Mouse (Mus musculus) gastrocnemius, adult 2 months (tissue): ENCODE results near the gene Palm2. TPM values are rescaled to one million over a fixed set of nuclear protein-coding genes. Genes with fewer than 3 reads are reported as not detected.
A peak's percentile ranks its signal among the peaks of the same experiment; 100 is the strongest.

Experiments used
- DNase-seq: peaks from one replicate; pipeline ENCODE4 v3.0.0; 2022
- H3K27ac ChIP-seq: fragments of 200-600 bp; 2 replicates; pipeline ENCODE4 v1.8.1; 2022; ENCODE audit warnings: mild to moderate bottlenecking
- H3K4me3 ChIP-seq: fragments of 200-600 bp; 2 replicates; pipeline ENCODE4 v1.8.1; 2022; ENCODE audit warnings: mild to moderate bottlenecking, moderate library complexity
- CTCF ChIP-seq: fragments of 200-600 bp; IDR thresholded peaks from 2 replicates; pipeline ENCODE4 v1.8.1; 2022; ENCODE audit warnings: antibody characterized with exemption, mild to moderate bottlenecking, moderate library complexity
- intact Hi-C: fragments of 180-260 bp; cut with DNase I; formaldehyde crosslinking; loops from one replicate; pipeline ENCODE4 v1.15.1; 2025
- total RNA-seq, 2 experiments: library from RNA; stranded (reverse); gene quantifications; 2 replicates each; pipeline ENCODE4 v1.2.3; 2021

Gene Palm2
- total RNA-seq, 2 experiments from 2014 or later = 0.28 to 0.98 TPM

- intact Hi-C loops = no loop called here
- H3K27ac ChIP-seq = no peak overlapping the region
- no peak for TF ChIP-seq CTCF
- no peak for DNase-seq
- no peak overlapping the region for H3K4me3 ChIP-seq
Observed at GRCm38 (mm10) chr4:57452661-57453060, 18.6 kb downstream of the Palm2 start.

- peak; percentile 57 for TF ChIP-seq CTCF
- Histone ChIP-seq H3K4me3 (no peak overlapping the region), H3K27ac (no peak overlapping the region)
- intact Hi-C loops = loop anchor here (5.0 kb wide), 1 partner anchor 145 kb away; no protein-coding TSS in a partner anchor
- DNase-seq = no peak
Observed at GRCm38 (mm10) chr4:57462378-57462777, 28.3 kb downstream of the Palm2 start.

GRCm38 (mm10) chr4:57482435-57482834 is 48.4 kb downstream of the Palm2 start:
- no peak overlapping the region for H3K4me3 ChIP-seq
- no peak for DNase-seq
- TF ChIP-seq CTCF = no peak
- H3K27ac ChIP-seq = no peak overlapping the region
- intact Hi-C loops = no loop called here

- no peak for TF ChIP-seq CTCF
- no peak for DNase-seq
- no peak overlapping the region for H3K4me3 ChIP-seq
- no peak overlapping the region for H3K27ac ChIP-seq
- intact Hi-C loops = no loop called here
Observed at GRCm38 (mm10) chr4:57486392-57486791, 52.3 kb downstream of the Palm2 start.

- no peak for DNase-seq
- intact Hi-C loops = no loop called here
- Histone ChIP-seq H3K4me3 (no peak overlapping the region), H3K27ac (no peak overlapping the region)
- TF ChIP-seq CTCF = no peak
Observed at GRCm38 (mm10) chr4:57489887-57490286, 55.8 kb downstream of the Palm2 start.

GRCm38 (mm10) chr4:57504792-57505191 is 70.7 kb downstream of the Palm2 start:
- no peak overlapping the region for H3K4me3 ChIP-seq
- no peak overlapping the region for H3K27ac ChIP-seq
- intact Hi-C loops = no loop called here
- DNase-seq = no peak
- no peak for TF ChIP-seq CTCF

- H3K4me3 ChIP-seq = no peak overlapping the region
- intact Hi-C loops = no loop called here
- H3K27ac ChIP-seq = no peak overlapping the region
- TF ChIP-seq CTCF = no peak
- no peak for DNase-seq
Observed at GRCm38 (mm10) chr4:57510576-57510975, 76.5 kb downstream of the Palm2 start.

- no peak for TF ChIP-seq CTCF
- Histone ChIP-seq H3K4me3 (no peak overlapping the region), H3K27ac (no peak overlapping the region)
- intact Hi-C loops = no loop called here
- DNase-seq = no peak
Observed at GRCm38 (mm10) chr4:57511734-57512133, 77.7 kb downstream of the Palm2 start.

- TF ChIP-seq CTCF = no peak
- no peak for DNase-seq
- Histone ChIP-seq H3K27ac (no peak overlapping the region), H3K4me3 (no peak overlapping the region)
- intact Hi-C loops = no loop called here
Observed at GRCm38 (mm10) chr4:57513241-57513933, 79.3 kb downstream of the Palm2 start.

- intact Hi-C loops = no loop called here
- TF ChIP-seq CTCF = no peak
- no peak overlapping the region for H3K27ac ChIP-seq
- DNase-seq = no peak
- no peak overlapping the region for H3K4me3 ChIP-seq
Observed at GRCm38 (mm10) chr4:57514003-57514937, 80.2 kb downstream of the Palm2 start.

GRCm38 (mm10) chr4:57515356-57515755 is 81.3 kb downstream of the Palm2 start:
- Histone ChIP-seq H3K4me3 (no peak overlapping the region), H3K27ac (no peak overlapping the region)
- TF ChIP-seq CTCF = no peak
- DNase-seq = no peak
- intact Hi-C loops = no loop called here

- no peak for TF ChIP-seq CTCF
- intact Hi-C loops = no loop called here
- Histone ChIP-seq H3K27ac (no peak overlapping the region), H3K4me3 (no peak overlapping the region)
- no peak for DNase-seq
Observed at GRCm38 (mm10) chr4:57523456-57523855, 89.4 kb downstream of the Palm2 start.

GRCm38 (mm10) chr4:57524461-57524860 is 90.4 kb downstream of the Palm2 start:
- H3K27ac ChIP-seq = no peak overlapping the region
- intact Hi-C loops = no loop called here
- no peak overlapping the region for H3K4me3 ChIP-seq
- DNase-seq = no peak
- no peak for TF ChIP-seq CTCF
